Mouse (Mus musculus) kidney, adult 9 months (tissue): Measurements from ENCODE around the gene Rb1.

Experiments used
- DNase-seq: peaks from one replicate; pipeline ENCODE4 v3.0.0; 2022

The Rb1 gene

GRCm38 (mm10) chr14:73334926-73335805 lies 9.5 kb upstream of the Rb1 start:
- no peak for DNase-seq

GRCm38 (mm10) chr14:73333880-73334279 lies 8.3 kb upstream of the Rb1 start:
- DNase-seq: no peak

GRCm38 (mm10) chr14:73331386-73331785 lies 5.8 kb upstream of the Rb1 start:
- no peak for DNase-seq

- no peak for DNase-seq
Observed at GRCm38 (mm10) chr14:73329871-73330270, 4.2 kb upstream of the Rb1 start.

GRCm38 (mm10) chr14:73326511-73326910 lies 889 bp upstream of the Rb1 start:
- no peak for DNase-seq

- DNase-seq: peak; percentile 40
Observed at GRCm38 (mm10) chr14:73324634-73325455, 777 bp downstream of the Rb1 start.

GRCm38 (mm10) chr14:73323965-73324364 lies 1.7 kb downstream of the Rb1 start:
- no peak for DNase-seq

GRCm38 (mm10) chr14:73322142-73322541 lies 3.5 kb downstream of the Rb1 start:
- no peak for DNase-seq

GRCm38 (mm10) chr14:73316933-73317332 lies 8.7 kb downstream of the Rb1 start:
- DNase-seq: no peak

- DNase-seq: no peak
Observed at GRCm38 (mm10) chr14:73313864-73314263, 11.8 kb downstream of the Rb1 start.

- DNase-seq: no peak
Observed at GRCm38 (mm10) chr14:73313396-73313795, 12.2 kb downstream of the Rb1 start.

- DNase-seq: no peak
Observed at GRCm38 (mm10) chr14:73312909-73313308, 12.7 kb downstream of the Rb1 start.

- DNase-seq: no peak
Observed at GRCm38 (mm10) chr14:73307490-73307889, 18.1 kb downstream of the Rb1 start.

- DNase-seq: peak; percentile 62
Observed at GRCm38 (mm10) chr14:73303193-73303592, 22.4 kb downstream of the Rb1 start.

GRCm38 (mm10) chr14:73301856-73302255 lies 23.8 kb downstream of the Rb1 start:
- DNase-seq: no peak

- DNase-seq: no peak
Observed at GRCm38 (mm10) chr14:73295512-73295911, 30.1 kb downstream of the Rb1 start.

GRCm38 (mm10) chr14:73293616-73294015 lies 32.0 kb downstream of the Rb1 start:
- no peak for DNase-seq

GRCm38 (mm10) chr14:73292434-73292833 lies 33.2 kb downstream of the Rb1 start:
- DNase-seq: no peak

GRCm38 (mm10) chr14:73289915-73290314 lies 35.7 kb downstream of the Rb1 start:
- DNase-seq: no peak

GRCm38 (mm10) chr14:73280996-73281395 lies 44.6 kb downstream of the Rb1 start:
- DNase-seq: peak; percentile 42

GRCm38 (mm10) chr14:73279096-73279495 lies 46.5 kb downstream of the Rb1 start:
- no peak for DNase-seq

GRCm38 (mm10) chr14:73271807-73272206 lies 53.8 kb downstream of the Rb1 start:
- DNase-seq: no peak

- DNase-seq: no peak
Observed at GRCm38 (mm10) chr14:73266166-73266565, 59.5 kb downstream of the Rb1 start.

GRCm38 (mm10) chr14:73262210-73262609 lies 63.4 kb downstream of the Rb1 start:
- DNase-seq: no peak
